Mouse (Mus musculus) Muller cell, postnatal 12 days (primary cell): ENCODE measurements around the gene Mbl1.

Source experiments
- DNase-seq: peaks from one replicate; pipeline ENCODE4 v3.0.0-alpha.2; 2015; ENCODE audit errors: inconsistent ontology term

Gene Mbl1

GRCm38 (mm10) chr14:41151220-41151898 lies at the start of gene Mbl1:
Gene Mbl1, plus strand, starts transcription at chr14:41151458.
- no peak for DNase-seq

DNA sequence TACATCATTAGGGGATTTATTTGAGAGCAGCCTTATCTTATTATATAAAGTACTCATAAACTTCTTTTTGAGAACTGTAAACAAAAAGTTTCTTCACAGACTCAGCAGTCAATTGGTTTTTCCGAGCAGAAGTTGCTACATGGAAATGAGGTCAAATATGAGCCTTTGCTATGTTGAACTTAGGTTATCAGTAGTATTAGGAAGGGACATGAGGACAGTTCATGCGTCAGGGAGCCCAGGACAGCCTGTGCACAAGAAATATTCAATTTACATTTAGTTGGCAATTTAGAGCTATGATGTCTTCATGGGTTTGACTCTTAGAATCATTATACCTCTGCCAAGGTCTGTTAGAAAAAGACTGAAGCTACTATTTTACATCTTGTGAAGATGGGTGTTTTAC lies 49.0 kb upstream of the Mbl1 start:
- no peak for DNase-seq

DNA sequence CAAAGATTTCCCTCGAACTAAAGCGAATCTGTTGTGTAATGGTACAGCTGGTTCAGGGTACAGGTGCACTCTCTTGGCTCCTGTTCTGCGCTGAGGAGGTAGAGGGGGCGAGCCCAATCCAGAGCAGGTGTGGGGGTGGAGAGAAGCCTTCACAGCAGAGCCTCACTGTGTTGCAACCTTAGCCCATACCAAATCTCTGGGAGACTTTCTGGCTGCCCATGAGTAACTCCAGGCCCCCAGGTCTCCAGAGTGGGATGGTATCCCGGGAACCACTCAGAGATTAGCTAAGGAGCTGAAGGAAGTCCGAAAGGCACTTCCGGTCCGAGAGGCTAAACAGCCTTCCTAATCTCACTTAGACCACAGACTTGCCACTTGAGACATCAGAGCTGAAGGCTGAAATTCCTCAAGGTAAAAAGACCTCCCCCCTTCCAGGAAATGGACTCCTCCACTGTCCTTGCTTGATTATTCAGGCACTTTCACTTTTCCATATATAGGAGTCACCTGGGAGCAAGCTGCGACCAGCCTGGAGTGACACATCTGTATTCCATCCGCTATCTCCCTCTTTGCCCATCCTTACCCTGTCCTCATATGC lies 46.3 kb upstream of the Mbl1 start, which contains the start of gene Mat1a:
Gene Mat1a (plus strand): TSS at position 183 of the 592 bp plus-strand sequence.
- no peak for DNase-seq

GRCm38 (mm10) chr14:41111031-41111668 lies 40.1 kb upstream of the Mbl1 start:
- DNase-seq: no peak

DNA sequence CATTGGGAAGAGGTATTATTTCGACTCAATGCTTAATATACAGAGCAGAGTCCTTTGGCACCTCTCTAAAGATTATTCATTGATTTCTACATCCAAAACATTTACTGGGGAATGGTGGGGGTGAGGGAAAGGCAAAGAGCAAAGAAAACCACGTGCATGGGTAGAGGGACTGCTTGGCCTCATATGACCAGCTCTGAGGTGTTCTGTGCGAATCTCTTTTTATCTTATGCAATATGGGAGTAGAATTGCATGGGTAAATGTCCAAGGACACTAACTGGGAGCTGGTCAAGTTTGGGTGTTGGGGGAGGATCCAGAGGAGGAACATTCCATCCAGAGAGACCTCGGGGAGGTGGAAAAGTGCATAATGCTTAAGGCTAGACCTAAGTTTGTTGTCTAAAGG lies 38.3 kb upstream of the Mbl1 start:
- no peak for DNase-seq

GRCm38 (mm10) chr14:41116271-41116670 lies 35.0 kb upstream of the Mbl1 start:
- no peak for DNase-seq

GRCm38 (mm10) chr14:41124683-41125082 lies 26.6 kb upstream of the Mbl1 start:
- DNase-seq: no peak

DNA sequence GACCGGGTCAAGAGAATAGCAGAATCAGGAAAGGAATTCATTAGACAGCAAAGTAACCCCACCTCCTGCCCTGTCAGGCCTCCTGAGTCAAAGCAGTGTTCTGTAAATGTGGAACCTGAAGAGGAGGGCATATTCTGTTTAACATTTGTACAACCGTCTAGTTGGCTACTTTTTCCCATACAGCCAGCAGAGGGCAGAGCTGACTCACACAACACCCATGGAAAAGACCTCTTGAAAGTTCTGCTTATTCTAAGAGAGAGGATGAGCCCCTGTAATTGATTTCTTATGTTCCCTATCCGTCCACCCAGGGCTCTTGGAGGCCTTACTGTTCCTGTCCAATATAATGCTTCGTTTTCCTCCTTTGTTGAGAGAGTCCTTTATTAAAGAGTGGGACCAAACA lies 23.3 kb upstream of the Mbl1 start:
- peak; percentile 2 for DNase-seq

DNA sequence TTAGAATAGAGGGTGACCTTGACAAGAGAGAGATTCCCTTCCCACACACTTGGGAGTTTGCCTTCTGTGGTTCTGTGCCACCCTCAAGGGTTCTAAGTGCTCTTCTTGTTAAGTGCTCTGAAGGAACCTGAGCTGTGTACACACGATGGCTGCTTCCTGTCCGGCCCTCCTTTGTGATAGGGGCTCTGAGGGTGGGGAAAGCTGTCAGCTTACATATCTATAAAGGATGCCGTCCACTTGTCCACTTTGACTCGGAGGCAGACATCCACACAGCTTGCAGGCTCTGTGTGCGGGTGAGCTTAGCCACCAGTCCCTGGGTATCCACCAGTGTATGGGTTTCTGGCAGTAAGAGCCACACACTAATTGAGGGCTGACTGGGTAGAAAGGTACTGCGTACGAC lies 19.7 kb upstream of the Mbl1 start, which contains the start of gene Sftpa1:
Gene Sftpa1 (plus strand): TSS at position 243 of the 400 bp plus-strand sequence.
- DNase-seq: no peak

GRCm38 (mm10) chr14:41137006-41137405 lies 14.3 kb upstream of the Mbl1 start:
- no peak for DNase-seq

- no peak for DNase-seq
These were observed 10.6 kb upstream of the Mbl1 start for GRCm38 (mm10) chr14:41140686-41141085.

DNA sequence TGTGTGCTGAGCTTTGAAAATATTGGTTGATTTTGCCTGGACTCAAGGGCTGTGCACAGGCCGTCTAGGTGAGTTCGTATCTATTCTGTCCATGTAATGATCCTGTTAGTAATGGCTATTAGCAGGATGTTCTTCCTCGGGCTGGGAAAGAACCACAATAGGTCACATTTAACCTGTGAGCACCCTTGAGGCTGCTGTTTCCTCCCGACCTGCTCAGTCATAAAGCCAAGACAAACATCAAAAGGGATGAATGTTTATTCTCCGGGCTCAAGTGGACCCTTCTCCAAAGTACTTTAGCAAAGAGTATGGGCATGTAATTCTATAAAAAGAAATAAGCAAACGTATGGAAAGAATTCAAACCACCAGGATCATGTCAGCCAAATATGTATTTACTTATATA lies 5.2 kb upstream of the Mbl1 start:
- DNase-seq: no peak

GRCm38 (mm10) chr14:41146922-41147321 lies 4.3 kb upstream of the Mbl1 start:
- DNase-seq: no peak

- DNase-seq: no peak
These were observed 3.9 kb upstream of the Mbl1 start for GRCm38 (mm10) chr14:41147356-41147755.

DNA sequence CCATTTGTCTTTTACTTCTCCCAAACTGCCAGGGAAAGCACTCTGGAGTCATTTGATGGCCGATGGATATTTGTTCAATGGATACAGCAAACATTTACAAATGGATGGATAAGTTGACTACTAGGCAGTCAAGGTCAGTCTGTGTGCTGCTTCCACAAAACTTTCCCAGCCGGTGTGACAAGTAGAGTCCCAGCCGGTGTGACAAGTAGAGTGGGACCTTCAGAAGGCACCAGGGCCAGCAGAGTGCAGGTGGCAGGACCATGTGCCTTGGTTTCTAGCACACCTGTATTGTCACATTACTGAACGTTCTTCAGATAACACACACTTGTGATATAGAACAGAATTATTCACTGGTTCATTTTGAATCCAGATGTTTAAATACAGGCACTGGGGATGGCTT lies 8.8 kb downstream of the Mbl1 start:
- DNase-seq: no peak

GRCm38 (mm10) chr14:41160743-41161142 lies 9.5 kb downstream of the Mbl1 start:
- peak; percentile 18 for DNase-seq

GRCm38 (mm10) chr14:41162663-41163062 lies 11.4 kb downstream of the Mbl1 start:
- peak; percentile 9 for DNase-seq

GRCm38 (mm10) chr14:41167278-41167677 lies 16.0 kb downstream of the Mbl1 start:
- no peak for DNase-seq

- no peak for DNase-seq
These were observed 17.3 kb downstream of the Mbl1 start for GRCm38 (mm10) chr14:41168567-41168966.

GRCm38 (mm10) chr14:41170514-41170913 lies 19.3 kb downstream of the Mbl1 start:
- DNase-seq: no peak

GRCm38 (mm10) chr14:41174802-41175201 lies 23.5 kb downstream of the Mbl1 start:
- no peak for DNase-seq

GRCm38 (mm10) chr14:41185059-41185821 lies 34.0 kb downstream of the Mbl1 start, which contains the start of gene Sftpd:
Gene Sftpd, minus strand, starts transcription at chr14:41185149.
- DNase-seq: no peak
